Mouse (Mus musculus) intestine, embryonic 15.5 days (tissue): ENCODE results near the gene Cracr2b. TPM values are rescaled to one million over a fixed set of nuclear protein-coding genes. Genes with fewer than 3 reads are reported as not detected.

Experiments used
- ATAC-seq: fragments of 200-750 bp; cut with Nextera tagmentation; 2 replicates; pipeline ENCODE4 v1.8.0; 2017; ENCODE audit warnings: moderate TSS enrichment, moderate library complexity
- H3K27ac ChIP-seq: fragments of 300-500 bp; sonication (generic); 2 replicates; pipeline ENCODE4 v1.5.1; 2015; ENCODE audit warnings: mild to moderate bottlenecking, inconsistent platforms
- H3K27me3 ChIP-seq: fragments of 300-500 bp; sonication (generic); replicated peaks from 2 replicates; pipeline ENCODE4 v1.6.1; 2015; ENCODE audit warnings: inconsistent platforms
- H3K36me3 ChIP-seq: fragments of 300-500 bp; sonication (generic); 2 replicates; pipeline ENCODE4 v1.6.1; 2015; ENCODE audit warnings: inconsistent platforms
- H3K4me1 ChIP-seq: fragments of 300-500 bp; sonication (generic); replicated peaks from 2 replicates; pipeline ENCODE4 v1.6.1; 2015; ENCODE audit warnings: inconsistent platforms
- H3K4me2 ChIP-seq: fragments of 300-500 bp; sonication (generic); replicated peaks from 2 replicates; pipeline ENCODE4 v1.6.1; 2015; ENCODE audit warnings: mild to moderate bottlenecking, inconsistent platforms
- H3K4me3 ChIP-seq: fragments of 300-500 bp; sonication (generic); replicated peaks from 2 replicates; pipeline ENCODE4 v1.5.1; 2015; ENCODE audit warnings: inconsistent platforms
- H3K9ac ChIP-seq: fragments of 300-500 bp; sonication (generic); 2 replicates; pipeline ENCODE4 v1.6.1; 2015; ENCODE audit warnings: inconsistent platforms
- H3K9me3 ChIP-seq: fragments of 300-500 bp; sonication (generic); 2 replicates; pipeline ENCODE4 v1.6.1; 2016; ENCODE audit warnings: inconsistent platforms
- WGBS: fragments of 180-500 bp; shearing (Covaris S2); methylation state at CpG from one replicate; pipeline ENCODE4 v1.1.7; 2015; 5-methylcytosine and 5-hydroxymethylcytosine counted together
- polyA plus RNA-seq: library from polyadenylated mRNA; unstranded; fragments of >200 nt; fragmentation: Nextera tagmentation; extraction: Ambion mirVana; gene quantifications from 2 replicates; pipeline ENCODE4 v1.2.1, GENCODE M21; 2015

Gene Cracr2b
- polyA plus RNA-seq, 1 experiment from 2014 or later: 16.5 TPM

DNA sequence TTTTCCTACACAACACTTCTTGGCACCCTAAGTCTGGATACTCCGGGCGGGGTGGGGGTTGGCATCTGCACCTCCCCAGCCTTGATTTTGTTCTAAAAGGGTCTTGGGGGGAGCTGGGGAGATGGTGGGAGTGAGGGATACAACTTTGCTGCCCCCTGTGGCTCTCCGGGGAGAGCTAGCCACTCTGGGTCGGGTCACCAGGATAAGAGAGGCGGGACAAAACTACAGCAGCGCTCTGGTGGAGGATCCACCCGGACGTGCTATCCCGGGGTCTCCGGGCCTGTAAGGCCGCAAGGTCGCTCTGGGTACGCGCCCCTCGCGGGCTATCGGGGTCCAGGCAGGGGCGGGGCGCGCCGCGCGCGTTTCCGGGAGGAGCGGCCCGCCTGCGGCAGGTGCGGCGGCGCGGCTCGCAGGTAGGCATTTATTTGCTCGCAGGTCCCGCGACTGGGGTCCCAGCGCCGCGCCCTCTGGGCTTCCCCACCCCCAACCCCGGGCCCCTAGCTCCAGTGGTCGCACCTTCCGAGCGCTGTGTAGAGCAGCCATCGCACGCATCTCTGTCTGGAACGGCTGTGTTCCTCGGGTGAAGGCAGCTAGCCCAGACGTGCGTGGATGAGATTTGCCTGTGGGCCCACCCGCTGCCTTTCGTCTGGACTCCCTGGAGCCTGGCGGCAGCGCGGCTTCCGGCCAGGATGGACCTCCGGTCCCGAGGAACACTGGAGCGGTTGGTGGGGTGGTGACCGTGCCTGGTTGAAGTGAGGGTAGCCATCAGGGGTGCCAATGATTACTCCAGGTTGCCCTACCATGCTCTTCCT lies 833 bp downstream of the Cracr2b start:
- peaks cover 40% of the 10 kb centered on the region for H3K4me1 ChIP-seq
- H3K4me2 ChIP-seq: peak overlapping the region; percentile 92
- H3K9me3 ChIP-seq: no peaks in the 10 kb centered on the region
- peak; percentile 18 for ATAC-seq
- H3K4me3 ChIP-seq: peak overlapping the region; percentile 49
- H3K27ac ChIP-seq: peak overlapping the region; percentile 56
- peaks cover 45% of the 10 kb centered on the region for H3K27me3 ChIP-seq
- peak overlapping the region; percentile 62 for H3K9ac ChIP-seq
- WGBS: 2% methylated on average over 59 of the region's 59 CpGs
- peaks cover 5% of the 10 kb centered on the region for H3K36me3 ChIP-seq

GRCm38 (mm10) chr7:141462333-141462821 lies 1.5 kb downstream of the Cracr2b start:
- no peak for ATAC-seq
- H3K9ac ChIP-seq: peak overlapping the region; percentile 62
- H3K4me3 ChIP-seq: peak overlapping the region; percentile 49
- peak overlapping the region; percentile 92 for H3K4me2 ChIP-seq
- peaks cover 47% of the 10 kb centered on the region for H3K27me3 ChIP-seq
- WGBS: 16% methylated on average over 5 of the region's 5 CpGs
- peak overlapping the region; percentile 56; the same call in 1 of the 2 replicates for H3K27ac ChIP-seq
- H3K4me1 ChIP-seq: peaks cover 44% of the 10 kb centered on the region
- peaks cover 5% of the 10 kb centered on the region for H3K36me3 ChIP-seq
- H3K9me3 ChIP-seq: no peaks in the 10 kb centered on the region

DNA sequence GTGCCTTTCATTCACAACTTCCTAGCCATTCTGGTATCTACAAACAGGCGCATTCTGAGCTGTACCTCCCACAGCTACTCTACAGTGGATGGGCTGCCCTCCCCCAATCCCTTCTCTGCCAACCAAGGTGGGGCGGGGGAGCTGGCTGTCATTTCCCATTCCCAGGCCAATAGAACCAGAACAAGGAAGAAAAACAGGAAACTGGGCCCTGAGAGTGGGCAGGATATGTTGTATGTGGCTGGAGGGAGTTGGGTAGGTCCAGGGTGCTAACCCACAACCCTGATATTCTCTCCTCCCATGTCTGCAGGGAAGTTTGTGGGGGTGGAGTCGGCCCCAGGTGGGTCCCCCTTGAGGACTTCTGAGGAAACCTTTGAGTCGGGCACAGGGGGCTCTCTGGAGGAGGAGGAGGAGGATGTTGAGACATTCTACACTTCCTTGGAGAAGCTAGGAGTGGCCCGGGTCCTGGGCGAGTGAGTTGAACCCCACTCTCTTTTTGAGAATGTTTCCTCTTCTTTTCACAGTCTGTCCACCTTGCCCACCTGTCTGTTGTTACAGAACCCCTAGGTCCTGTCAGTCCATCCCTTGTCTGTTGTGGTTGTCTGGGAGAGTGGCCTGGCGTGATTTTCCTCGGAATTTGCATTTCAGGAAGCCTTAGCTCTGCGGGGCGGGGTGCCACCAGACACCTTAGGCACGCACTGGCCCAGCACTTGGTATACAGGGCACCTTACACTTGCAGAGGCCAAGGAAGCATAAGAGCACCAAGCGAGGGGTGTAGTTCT lies 3.1 kb downstream of the Cracr2b start:
- no peak overlapping the region for H3K27ac ChIP-seq
- peak overlapping the region; percentile 52 for H3K4me2 ChIP-seq
- no peak for ATAC-seq
- peaks cover 53% of the 10 kb centered on the region for H3K4me1 ChIP-seq
- peaks cover 5% of the 10 kb centered on the region for H3K36me3 ChIP-seq
- H3K4me3 ChIP-seq: 0 out of 2 replicates have a peak overlapping the region, but pooled peaks have one; percentile 11
- 44% methylated on average over 12 of the region's 12 CpGs for WGBS
- peaks cover 47% of the 10 kb centered on the region for H3K27me3 ChIP-seq
- H3K9ac ChIP-seq: peak overlapping the region; percentile 5; the same call in 1 of the 2 replicates
- H3K9me3 ChIP-seq: no peaks in the 10 kb centered on the region

DNA sequence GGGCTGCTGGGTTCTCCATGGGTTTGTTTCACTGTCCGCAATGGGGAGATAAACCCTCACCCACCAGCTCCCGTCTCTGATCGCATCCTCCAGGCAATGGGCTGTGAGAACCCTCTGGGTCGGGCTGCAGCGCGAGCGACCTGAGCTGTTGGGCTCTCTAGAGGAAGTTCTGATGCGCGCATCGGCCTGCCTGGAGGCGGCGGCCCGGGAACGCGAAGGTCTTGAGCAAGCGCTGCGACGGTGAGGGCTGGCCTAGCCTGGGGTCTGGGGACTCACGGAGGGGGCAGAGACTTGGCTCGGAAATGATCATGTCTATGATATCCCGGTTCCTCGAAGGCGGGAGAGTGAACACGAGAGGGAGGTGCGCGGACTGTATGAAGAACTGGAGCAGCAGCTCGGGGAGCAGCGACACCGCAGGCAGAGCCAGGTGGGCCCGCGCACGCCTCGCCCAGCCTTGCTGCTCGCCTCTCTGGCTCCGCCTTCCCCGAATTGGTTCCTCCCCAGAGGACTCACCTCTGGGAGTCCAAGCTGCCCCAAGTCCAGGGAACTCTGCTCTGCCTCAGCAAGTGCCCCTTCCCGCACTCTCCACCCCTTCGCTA lies 3.8 kb downstream of the Cracr2b start:
- peak overlapping the region; percentile 27; the same call in 1 of the 2 replicates for H3K9ac ChIP-seq
- WGBS: 11% methylated on average over 38 of the region's 38 CpGs
- peak overlapping the region; percentile 52 for H3K4me2 ChIP-seq
- H3K36me3 ChIP-seq: 0 out of 2 replicates have a peak, but pooled peaks cover under 1% of the 10 kb centered on the region
- no peak overlapping the region for H3K27ac ChIP-seq
- no peaks in the 10 kb centered on the region for H3K9me3 ChIP-seq
- H3K4me3 ChIP-seq: peak overlapping the region; percentile 11; the same call in 1 of the 2 replicates
- H3K27me3 ChIP-seq: peaks cover 47% of the 10 kb centered on the region
- H3K4me1 ChIP-seq: peaks cover 60% of the 10 kb centered on the region
- no peak for ATAC-seq

DNA sequence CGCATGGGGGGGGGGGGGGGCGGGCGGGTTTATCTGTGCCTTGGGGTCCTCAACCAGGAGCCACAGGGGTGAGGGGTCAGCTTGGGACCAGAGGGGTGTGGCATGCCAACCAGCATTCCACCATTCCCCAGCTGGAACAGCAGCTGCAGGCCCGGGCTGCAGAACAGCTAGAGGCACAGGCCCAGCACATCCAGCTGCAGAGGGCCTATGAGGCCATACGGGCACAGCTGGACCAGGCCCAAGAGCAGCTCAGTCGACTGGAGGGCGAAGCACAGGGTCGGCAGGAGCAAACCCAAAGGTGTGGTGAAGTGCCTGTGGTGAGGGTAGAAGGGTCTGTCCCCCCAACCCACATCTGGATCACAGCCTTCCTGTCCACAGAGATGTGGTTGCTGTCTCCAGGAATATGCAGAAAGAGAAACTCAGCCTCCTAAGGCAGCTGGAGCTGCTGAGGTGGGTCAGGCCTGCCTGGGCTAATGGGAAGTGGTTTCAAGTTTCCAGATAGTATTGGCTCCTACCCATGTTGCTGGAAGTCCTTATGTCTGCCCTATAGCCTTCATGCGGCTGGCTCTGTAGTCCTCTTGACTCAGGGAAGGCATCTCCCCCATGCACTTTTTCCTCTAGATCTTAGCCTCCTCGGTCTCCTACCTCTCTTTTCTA lies 4.6 kb downstream of the Cracr2b start:
- WGBS: 34% methylated on average over 10 of the region's 10 CpGs
- Histone ChIP-seq H3K4me2 (no peak overlapping the region), H3K4me3 (no peak overlapping the region), H3K36me3 (peaks cover 8% of the 10 kb centered on the region), H3K9ac (peak overlapping the region; percentile 21; the same call in 1 of the 2 replicates), H3K27ac (no peak overlapping the region), H3K9me3 (no peaks in the 10 kb centered on the region), H3K4me1 (peaks cover 58% of the 10 kb centered on the region), H3K27me3 (peaks cover 47% of the 10 kb centered on the region)
- ATAC-seq: no peak

GRCm38 (mm10) chr7:141466045-141466394 lies 5.1 kb downstream of the Cracr2b start:
- 83% methylated on average over 7 of the region's 7 CpGs for WGBS
- H3K4me1 ChIP-seq: peaks cover 54% of the 10 kb centered on the region
- peaks cover 44% of the 10 kb centered on the region for H3K27me3 ChIP-seq
- no peaks in the 10 kb centered on the region for H3K9me3 ChIP-seq
- H3K27ac ChIP-seq: no peak overlapping the region
- ATAC-seq: no peak
- H3K9ac ChIP-seq: no peak overlapping the region
- H3K4me2 ChIP-seq: no peak overlapping the region
- H3K36me3 ChIP-seq: peaks cover 13% of the 10 kb centered on the region
- H3K4me3 ChIP-seq: no peak overlapping the region

DNA sequence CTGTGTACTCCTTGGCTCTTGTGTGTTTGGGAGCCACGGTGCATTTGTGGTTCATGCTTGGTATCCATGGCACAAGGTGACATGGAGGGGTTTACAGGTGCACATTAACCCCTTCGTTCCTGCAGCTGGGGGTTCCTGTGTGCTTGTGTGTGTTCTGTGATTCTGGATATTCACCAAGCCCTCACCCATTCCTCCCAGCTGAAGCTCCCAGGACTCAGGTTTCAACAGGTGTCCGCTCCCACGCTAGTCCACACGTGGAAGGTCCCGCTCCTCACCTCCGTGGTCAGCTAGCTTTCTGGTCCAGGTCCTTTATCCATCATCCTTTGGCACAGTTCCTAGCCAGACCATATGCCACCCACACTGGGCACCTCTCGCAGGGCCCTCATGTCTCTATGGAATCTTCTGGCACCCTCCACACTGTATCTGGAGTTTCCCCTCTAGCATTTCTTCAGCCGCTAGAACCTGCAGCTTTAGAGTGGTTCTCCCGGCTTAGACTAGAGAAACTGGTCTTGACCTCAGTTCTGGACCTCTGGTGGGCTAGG lies 5.8 kb downstream of the Cracr2b start:
- H3K4me2 ChIP-seq: peak overlapping the region; percentile 86
- no peak for ATAC-seq
- WGBS: 65% methylated on average over 10 of the region's 10 CpGs
- H3K9ac ChIP-seq: peak overlapping the region; percentile 82; the same call in 1 of the 2 replicates
- H3K9me3 ChIP-seq: no peaks in the 10 kb centered on the region
- peak overlapping the region; percentile 59; the same call in 1 of the 2 replicates for H3K27ac ChIP-seq
- H3K36me3 ChIP-seq: peaks cover 19% of the 10 kb centered on the region
- H3K4me3 ChIP-seq: peak overlapping the region; percentile 82
- peaks cover 48% of the 10 kb centered on the region for H3K4me1 ChIP-seq
- peaks cover 38% of the 10 kb centered on the region for H3K27me3 ChIP-seq

DNA sequence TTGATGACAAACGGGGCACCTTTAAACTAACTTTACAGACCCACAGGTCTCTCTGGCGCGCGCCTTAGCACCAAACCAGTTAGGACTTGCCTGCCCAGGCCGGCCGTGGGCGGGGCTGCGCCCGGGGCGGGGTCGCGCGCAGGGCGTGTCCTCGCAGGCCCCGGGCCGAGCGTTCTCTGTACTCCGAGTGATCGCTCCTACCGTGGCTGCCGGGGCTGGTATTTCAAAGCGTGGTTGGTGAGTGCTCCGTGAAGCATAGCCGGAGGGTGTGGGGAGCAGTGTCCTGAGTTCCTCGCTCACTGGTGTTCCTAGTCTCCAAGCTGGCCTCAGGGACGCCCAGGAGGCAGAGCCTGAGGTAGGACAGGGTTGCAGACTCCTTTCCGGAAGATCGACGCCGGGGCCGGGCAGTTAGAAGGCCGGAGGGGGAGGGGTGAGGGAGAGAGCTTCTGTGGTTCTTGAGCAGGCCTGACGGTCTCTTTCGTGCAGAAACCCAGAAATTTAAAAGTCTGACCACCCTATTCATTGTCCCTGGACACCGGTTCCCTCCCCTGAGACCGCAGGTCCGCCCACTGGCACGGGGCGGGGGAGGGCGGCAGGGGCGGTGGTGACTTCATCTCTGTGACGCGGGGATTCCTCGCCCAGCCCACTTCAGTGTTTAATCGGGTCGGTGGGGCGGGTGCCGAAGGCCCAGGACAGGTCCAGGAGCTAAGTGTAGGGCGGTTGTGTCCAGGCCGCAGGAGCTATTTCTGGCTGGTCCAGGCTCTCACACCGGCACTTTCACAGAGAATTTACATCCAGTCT lies 6.5 kb downstream of the Cracr2b start, which contains the start of gene Cd151:
Gene Cd151 (plus strand): TSS at position 163 of the 801 bp plus-strand sequence.
- Histone ChIP-seq H3K27me3 (peaks cover 30% of the 10 kb centered on the region), H3K4me3 (peak within 1 kb of the TSS; percentile 82), H3K36me3 (peaks cover 19% of the 10 kb centered on the region), H3K27ac (peak within 1 kb of the TSS; percentile 89), H3K9me3 (no peaks in the 10 kb centered on the region), H3K4me1 (peaks cover 42% of the 10 kb centered on the region), H3K4me2 (peak within 1 kb of the TSS; percentile 86), H3K9ac (peak within 1 kb of the TSS; percentile 82)
- peak; percentile 88 for ATAC-seq
- WGBS: 2% methylated on average over 52 of the region's 52 CpGs

DNA sequence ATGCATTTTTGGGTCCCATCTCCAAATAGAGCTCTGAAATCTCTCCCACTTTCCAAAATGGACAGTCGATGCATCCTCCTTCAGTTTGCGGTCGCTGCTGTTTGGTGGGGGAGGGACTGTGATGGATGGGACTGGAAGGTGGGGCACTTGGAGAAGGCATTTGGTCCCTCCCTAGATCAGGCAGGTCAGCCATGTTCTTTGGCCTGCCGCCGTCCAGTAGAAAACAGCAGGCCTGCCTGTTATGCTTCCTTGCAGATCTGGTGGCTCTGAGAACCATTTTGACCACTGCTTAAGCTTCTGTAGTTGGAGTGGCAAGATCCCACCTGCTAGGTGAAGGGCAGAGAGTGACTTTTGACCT lies 7.2 kb downstream of the Cracr2b start:
- peak; percentile 27 for ATAC-seq
- Histone ChIP-seq H3K4me2 (peak overlapping the region; percentile 86), H3K36me3 (peaks cover 22% of the 10 kb centered on the region), H3K9me3 (no peaks in the 10 kb centered on the region), H3K27me3 (peaks cover 24% of the 10 kb centered on the region), H3K4me1 (peaks cover 42% of the 10 kb centered on the region), H3K4me3 (peak overlapping the region; percentile 82), H3K9ac (peak overlapping the region; percentile 82), H3K27ac (peak overlapping the region; percentile 89)
- 11% methylated on average over 5 of the region's 5 CpGs for WGBS

GRCm38 (mm10) chr7:141468522-141469211 lies 7.8 kb downstream of the Cracr2b start:
- H3K9me3 ChIP-seq: no peaks in the 10 kb centered on the region
- peak overlapping the region; percentile 82 for H3K4me3 ChIP-seq
- peaks cover 18% of the 10 kb centered on the region for H3K27me3 ChIP-seq
- peak; percentile 74 for ATAC-seq
- WGBS: 3% methylated on average over 8 of the region's 8 CpGs
- H3K4me1 ChIP-seq: peaks cover 47% of the 10 kb centered on the region
- H3K4me2 ChIP-seq: peak overlapping the region; percentile 86
- peak overlapping the region; percentile 89 for H3K27ac ChIP-seq
- peak overlapping the region; percentile 82 for H3K9ac ChIP-seq
- H3K36me3 ChIP-seq: peaks cover 22% of the 10 kb centered on the region
